In the genomic region with DNA sequence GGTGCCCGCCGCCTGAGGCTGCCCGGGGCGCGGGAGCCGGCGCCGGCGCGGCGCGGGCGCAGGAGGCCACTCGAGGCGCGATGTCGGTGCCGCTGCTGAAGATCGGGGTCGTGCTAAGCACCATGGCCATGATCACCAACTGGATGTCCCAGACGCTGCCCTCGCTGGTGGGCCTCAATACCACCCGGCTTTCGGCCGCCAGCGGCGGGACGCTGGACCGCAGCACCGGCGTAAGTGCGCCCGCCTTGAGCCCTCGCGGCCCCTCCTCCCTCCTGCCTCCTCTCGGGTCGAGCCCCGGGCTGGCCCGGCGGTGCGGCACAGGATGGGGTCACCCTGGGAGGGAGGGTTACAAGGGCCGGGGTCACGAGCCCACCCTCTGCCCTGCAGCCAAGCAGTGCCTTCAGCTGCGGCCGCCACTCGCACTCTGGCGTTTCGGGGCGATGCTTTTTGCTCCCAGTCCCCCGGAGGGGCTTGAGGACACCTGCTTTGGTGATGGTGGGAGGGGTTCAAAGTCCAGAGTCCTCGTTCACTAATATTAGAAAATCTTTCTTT, we compare ENCODE assay signal across 8 mouse cellular contexts. TPM values are rescaled to one million over a fixed set of nuclear protein-coding genes. Genes with fewer than 3 reads are reported as not detected.
A peak's percentile ranks its signal among the peaks of the same experiment; 100 is the strongest.
DNase-seq lines count a peak whose midpoint lies in the region; ATAC-seq lines count a peak whose summit lies in the region.

No protein-coding gene starts in this region.

- H3K9ac ChIP-seq in hindbrain, embryonic 15.5 days = peak overlapping the region; percentile 81

- no peaks in the 10 kb centered on the region for H3K9me3 ChIP-seq in forebrain, embryonic 10.5 days
- no peaks in the 10 kb centered on the region for H3K9me3 ChIP-seq in hindbrain, embryonic 15.5 days

- H3K4me3 ChIP-seq in forebrain, embryonic 10.5 days = peak overlapping the region; percentile 58
- H3K4me3 ChIP-seq in hindbrain, embryonic 15.5 days = peak overlapping the region; percentile 50

- H3K27me3 ChIP-seq in forebrain, embryonic 10.5 days (ENCODE audit: poor library complexity, severe bottlenecking) = peaks cover 56% of the 10 kb centered on the region
- no peaks in the 10 kb centered on the region for H3K27me3 ChIP-seq in hindbrain, embryonic 15.5 days

- H3K4me2 ChIP-seq in hindbrain, embryonic 15.5 days = peak overlapping the region; percentile 84

- ATAC-seq in cerebellum, adult (ENCODE audit: insufficient number of reproducible peaks, low FRiP score, low TSS enrichment) = 0 out of 2 replicates have a peak, but pooled peaks have one; percentile 8
- peak; percentile 52 for ATAC-seq in hindbrain, embryonic 15.5 days (ENCODE audit: low FRiP score, low read depth)
- no peak for ATAC-seq in frontal cortex, adult (ENCODE audit: low TSS enrichment)

- peaks cover 37% of the 10 kb centered on the region for H3K4me1 ChIP-seq in forebrain, embryonic 10.5 days
- H3K4me1 ChIP-seq in hindbrain, embryonic 15.5 days (replicated peaks) = peaks cover 60% of the 10 kb centered on the region

- DNase-seq in cerebellum, postnatal 4 days (ENCODE audit: low spot score in 2 of 2) = no peak
- peak; percentile 34 for DNase-seq in adrenal gland, postnatal 10 days
- peak; percentile 48 for DNase-seq in forebrain, embryonic 10.5 days (ENCODE audit: extremely low spot score, low spot score)
- DNase-seq in lung, postnatal 10 days = peak; percentile 28
- DNase-seq in frontal cortex, adult 2 months (ENCODE audit: extremely low spot score in 1 of 2, low spot score in 1 of 2) = no peak

- peak overlapping the region; percentile 59 for H3K27ac ChIP-seq in forebrain, embryonic 10.5 days
- H3K27ac ChIP-seq in hindbrain, embryonic 15.5 days (replicated peaks) = peak overlapping the region; percentile 74

- 1% methylated on average over 51 of the region's 51 CpGs for WGBS in forebrain, embryonic 10.5 days
- WGBS in hindbrain, embryonic 15.5 days = 1% methylated on average over 50 of the region's 51 CpGs

- no peaks in the 10 kb centered on the region for H3K36me3 ChIP-seq in forebrain, embryonic 10.5 days (replicated peaks)
- H3K36me3 ChIP-seq in hindbrain, embryonic 15.5 days = no peaks in the 10 kb centered on the region

RNA-seq across cellular contexts. Expression of a gene that starts 13.2 kb away (rescaled TPM):
- total RNA-seq in adrenal gland, postnatal 10 days (2021) = 10 to 100 TPM; 34.7 to 45.6 TPM
- polyA plus RNA-seq in forebrain, embryonic 10.5 days (2016; fragmentation: Nextera tagmentation; extraction: Ambion mirVana) = 12.1 and 15.5 TPM in 2 replicates
- 343 and 372 TPM in 2 replicates for polyA plus RNA-seq in hindbrain, embryonic 15.5 days (2015; fragmentation: Nextera tagmentation; extraction: Ambion mirVana)
- polyA plus RNA-seq in frontal cortex, adult 2 months (2012; rRNA removed) = 1,241 and 1,286 TPM in 2 replicates

Comparison
In these comparisons a context has a peak if more than half of its experiments do, and no peak if none do; other contexts are left out.
1. DNase-seq: peak in adrenal gland, postnatal 10 days (single experiment), forebrain, embryonic 10.5 days (single experiment) and lung, postnatal 10 days (single experiment); none in cerebellum, postnatal 4 days (0 of 2) and frontal cortex, adult 2 months (0 of 2).
2. RNA of a gene that starts 13.2 kb away (polyA plus RNA-seq): 1,241 to 1,286 TPM in frontal cortex, adult 2 months and 343 to 372 TPM in hindbrain, embryonic 15.5 days; 12.1 to 15.5 TPM in forebrain, embryonic 10.5 days; every median in the first group is over 10 times any median in the second.